Mouse (Mus musculus): Measurements from ENCODE around the gene Rcor3. TPM values are rescaled to one million over a fixed set of nuclear protein-coding genes. Genes with fewer than 3 reads are reported as not detected.

Gene Rcor3
- polyA plus RNA-seq, 1 experiment from 2014 or later = 8.6 TPM

- Histone ChIP-seq H3K9me3 (replicated peaks; ENCODE audit: control insufficient read depth, low read length) (no peaks in the 10 kb centered on the region), H3K27ac (ENCODE audit: low read length) (no peak overlapping the region), H3K36me3 (ENCODE audit: control insufficient read depth, insufficient read depth) (peaks cover 9% of the 10 kb centered on the region), H3K27me3 (ENCODE audit: control insufficient read depth, insufficient read depth, low read depth, low read length) (no peaks in the 10 kb centered on the region), H3K9ac (ENCODE audit: low read depth, low read length) (no peak overlapping the region), H3K4me3 (ENCODE audit: low read depth, low read length) (no peak overlapping the region), H3K4me2 (ENCODE audit: low read depth, low read length) (no peak overlapping the region), H3K4me1 (ENCODE audit: control insufficient read depth, low read depth, low read length) (peaks cover 13% of the 10 kb centered on the region)
- ATAC-seq (ENCODE audit: low read depth) = peak; percentile 52; the same call in 1 of the 2 replicates
- WGBS (ENCODE audit: insufficient replicate concordance) = 69% methylated on average over 1 of the region's 1 CpGs
These were observed 7.7 kb downstream of the Rcor3 start for GRCm38 (mm10) chr1:192130202-192130601.

GRCm38 (mm10) chr1:192128343-192128742 lies 9.5 kb downstream of the Rcor3 start:
- Histone ChIP-seq H3K9ac (ENCODE audit: low read depth, low read length) (no peak overlapping the region), H3K27ac (ENCODE audit: low read length) (no peak overlapping the region), H3K4me1 (ENCODE audit: control insufficient read depth, low read depth, low read length) (peaks cover 13% of the 10 kb centered on the region), H3K4me3 (ENCODE audit: low read depth, low read length) (no peak overlapping the region), H3K36me3 (ENCODE audit: control insufficient read depth, insufficient read depth) (peaks cover 14% of the 10 kb centered on the region), H3K4me2 (ENCODE audit: low read depth, low read length) (no peak overlapping the region), H3K27me3 (ENCODE audit: control insufficient read depth, insufficient read depth, low read depth, low read length) (no peaks in the 10 kb centered on the region), H3K9me3 (replicated peaks; ENCODE audit: control insufficient read depth, low read length) (no peaks in the 10 kb centered on the region)
- WGBS (ENCODE audit: insufficient replicate concordance) = 55% methylated on average over 8 of the region's 8 CpGs
- peak; percentile 35 for ATAC-seq (ENCODE audit: low read depth)

DNA sequence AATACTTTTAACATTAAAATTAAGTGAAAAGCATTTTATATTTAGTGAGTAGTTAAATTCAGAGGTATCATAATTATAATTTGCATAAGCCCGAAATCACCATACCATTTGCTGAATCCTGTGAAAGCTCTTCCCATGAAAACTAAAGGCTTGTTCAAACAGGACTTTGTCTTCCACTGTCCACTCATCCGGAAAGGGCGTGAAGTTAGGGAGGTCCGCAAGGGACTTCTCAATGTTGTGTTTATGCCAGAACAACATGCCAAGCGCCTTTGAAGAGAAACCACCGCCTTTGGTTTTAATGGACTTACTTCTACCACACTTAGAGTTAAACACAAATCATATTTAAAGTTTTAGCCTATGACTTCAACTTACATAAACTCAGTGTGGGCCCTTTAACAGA lies 12.1 kb downstream of the Rcor3 start:
- Histone ChIP-seq H3K4me3 (ENCODE audit: low read depth, low read length) (no peak overlapping the region), H3K27me3 (ENCODE audit: control insufficient read depth, insufficient read depth, low read depth, low read length) (no peaks in the 10 kb centered on the region), H3K27ac (ENCODE audit: low read length) (no peak overlapping the region), H3K4me2 (ENCODE audit: low read depth, low read length) (no peak overlapping the region), H3K4me1 (ENCODE audit: control insufficient read depth, low read depth, low read length) (peaks cover 11% of the 10 kb centered on the region), H3K9ac (ENCODE audit: low read depth, low read length) (no peak overlapping the region), H3K9me3 (replicated peaks; ENCODE audit: control insufficient read depth, low read length) (no peaks in the 10 kb centered on the region), H3K36me3 (ENCODE audit: control insufficient read depth, insufficient read depth) (peaks cover 23% of the 10 kb centered on the region)
- 84% methylated on average over 6 of the region's 6 CpGs for WGBS (ENCODE audit: insufficient replicate concordance)
- peak; percentile 48; the same call in 1 of the 2 replicates for ATAC-seq (ENCODE audit: low read depth)

GRCm38 (mm10) chr1:192116262-192116661 lies 21.6 kb downstream of the Rcor3 start:
- peaks cover 32% of the 10 kb centered on the region for H3K36me3 ChIP-seq (ENCODE audit: control insufficient read depth, insufficient read depth)
- H3K27me3 ChIP-seq (ENCODE audit: control insufficient read depth, insufficient read depth, low read depth, low read length) = no peaks in the 10 kb centered on the region
- no peak overlapping the region for H3K27ac ChIP-seq (ENCODE audit: low read length)
- no peaks in the 10 kb centered on the region for H3K9me3 ChIP-seq (replicated peaks; ENCODE audit: control insufficient read depth, low read length)
- 82% methylated on average over 6 of the region's 6 CpGs for WGBS (ENCODE audit: insufficient replicate concordance)
- H3K4me3 ChIP-seq (ENCODE audit: low read depth, low read length) = no peak overlapping the region
- no peak overlapping the region for H3K9ac ChIP-seq (ENCODE audit: low read depth, low read length)
- H3K4me1 ChIP-seq (ENCODE audit: control insufficient read depth, low read depth, low read length) = peaks cover 11% of the 10 kb centered on the region
- no peak overlapping the region for H3K4me2 ChIP-seq (ENCODE audit: low read depth, low read length)
- ATAC-seq (ENCODE audit: low read depth) = no peak

- no peaks in the 10 kb centered on the region for H3K27me3 ChIP-seq (ENCODE audit: control insufficient read depth, insufficient read depth, low read depth, low read length)
- H3K4me2 ChIP-seq (ENCODE audit: low read depth, low read length) = no peak overlapping the region
- no peak overlapping the region for H3K4me3 ChIP-seq (ENCODE audit: low read depth, low read length)
- WGBS (ENCODE audit: insufficient replicate concordance) = 30% methylated on average over 1 of the region's 1 CpGs
- no peaks in the 10 kb centered on the region for H3K9me3 ChIP-seq (replicated peaks; ENCODE audit: control insufficient read depth, low read length)
- ATAC-seq (ENCODE audit: low read depth) = peak; percentile 87
- H3K36me3 ChIP-seq (ENCODE audit: control insufficient read depth, insufficient read depth) = peaks cover 24% of the 10 kb centered on the region
- H3K27ac ChIP-seq (ENCODE audit: low read length) = no peak overlapping the region
- H3K9ac ChIP-seq (ENCODE audit: low read depth, low read length) = no peak overlapping the region
- peaks cover 11% of the 10 kb centered on the region for H3K4me1 ChIP-seq (ENCODE audit: control insufficient read depth, low read depth, low read length)
These were observed 22.5 kb downstream of the Rcor3 start for GRCm38 (mm10) chr1:192115378-192115777.

DNA sequence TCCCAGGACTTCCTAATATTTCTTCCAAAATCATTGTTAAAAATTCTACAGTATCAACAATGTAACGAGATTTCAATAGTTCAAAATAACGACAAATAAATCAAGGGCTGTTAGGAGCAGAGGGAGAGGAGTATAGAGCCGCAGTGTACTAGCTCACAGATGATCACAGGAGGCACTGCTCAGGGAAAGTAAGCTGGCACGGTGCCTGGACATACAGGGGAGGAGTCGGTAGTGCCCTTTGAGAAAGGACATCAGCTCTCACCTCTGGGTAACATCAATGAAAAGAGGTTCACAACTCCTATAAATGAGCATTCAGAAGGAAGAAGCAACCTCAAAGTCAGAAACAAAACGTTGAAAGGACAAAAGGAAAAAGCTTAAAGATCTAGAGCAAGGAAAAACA lies 28.7 kb downstream of the Rcor3 start:
- H3K27me3 ChIP-seq (ENCODE audit: control insufficient read depth, insufficient read depth, low read depth, low read length) = no peaks in the 10 kb centered on the region
- 57% methylated on average over 6 of the region's 6 CpGs for WGBS (ENCODE audit: insufficient replicate concordance)
- ATAC-seq (ENCODE audit: low read depth) = 0 out of 2 replicates have a peak, but pooled peaks have one; percentile 47
- H3K9ac ChIP-seq (ENCODE audit: low read depth, low read length) = no peak overlapping the region
- H3K4me1 ChIP-seq (ENCODE audit: control insufficient read depth, low read depth, low read length) = peaks cover 7% of the 10 kb centered on the region
- H3K27ac ChIP-seq (ENCODE audit: low read length) = no peak overlapping the region
- H3K4me3 ChIP-seq (ENCODE audit: low read depth, low read length) = no peak overlapping the region
- no peak overlapping the region for H3K4me2 ChIP-seq (ENCODE audit: low read depth, low read length)
- peaks cover 6% of the 10 kb centered on the region for H3K36me3 ChIP-seq (ENCODE audit: control insufficient read depth, insufficient read depth)
- no peaks in the 10 kb centered on the region for H3K9me3 ChIP-seq (replicated peaks; ENCODE audit: control insufficient read depth, low read length)

DNA sequence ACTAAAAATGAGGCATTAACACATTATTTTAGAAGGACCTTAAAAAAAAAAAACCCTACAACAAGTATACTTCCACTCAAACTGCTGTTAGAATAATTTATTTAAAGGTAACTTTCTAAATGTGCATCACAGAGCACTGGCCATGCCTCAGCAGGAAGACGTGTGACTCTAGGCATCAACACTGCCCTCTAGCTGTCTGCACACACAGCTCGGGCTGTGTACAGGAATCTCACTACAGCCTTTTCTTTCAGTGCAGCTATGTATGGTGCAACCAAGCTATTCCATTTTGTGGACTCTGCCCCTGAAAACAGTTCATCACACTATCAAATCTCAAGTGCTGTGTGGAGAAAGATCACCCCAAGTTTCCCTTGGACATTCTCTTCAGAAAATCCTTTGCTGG lies 30.5 kb downstream of the Rcor3 start:
- Histone ChIP-seq H3K9me3 (replicated peaks; ENCODE audit: control insufficient read depth, low read length) (no peaks in the 10 kb centered on the region), H3K4me1 (ENCODE audit: control insufficient read depth, low read depth, low read length) (peaks cover 10% of the 10 kb centered on the region), H3K27ac (ENCODE audit: low read length) (no peak overlapping the region), H3K36me3 (ENCODE audit: control insufficient read depth, insufficient read depth) (peaks cover 4% of the 10 kb centered on the region), H3K27me3 (ENCODE audit: control insufficient read depth, insufficient read depth, low read depth, low read length) (no peaks in the 10 kb centered on the region), H3K4me3 (ENCODE audit: low read depth, low read length) (no peak overlapping the region), H3K4me2 (ENCODE audit: low read depth, low read length) (no peak overlapping the region), H3K9ac (ENCODE audit: low read depth, low read length) (no peak overlapping the region)
- 13% methylated on average over 2 of the region's 2 CpGs for WGBS (ENCODE audit: insufficient replicate concordance)
- ATAC-seq (ENCODE audit: low read depth) = peak; percentile 74

GRCm38 (mm10) chr1:192105902-192106389 lies 31.9 kb downstream of the Rcor3 start:
- no peak overlapping the region for H3K4me3 ChIP-seq (ENCODE audit: low read depth, low read length)
- no peak overlapping the region for H3K9ac ChIP-seq (ENCODE audit: low read depth, low read length)
- WGBS (ENCODE audit: insufficient replicate concordance) = 74% methylated on average over 4 of the region's 4 CpGs
- no peaks in the 10 kb centered on the region for H3K9me3 ChIP-seq (replicated peaks; ENCODE audit: control insufficient read depth, low read length)
- H3K27ac ChIP-seq (ENCODE audit: low read length) = no peak overlapping the region
- no peak overlapping the region for H3K4me2 ChIP-seq (ENCODE audit: low read depth, low read length)
- peaks cover under 1% of the 10 kb centered on the region for H3K36me3 ChIP-seq (ENCODE audit: control insufficient read depth, insufficient read depth)
- no peaks in the 10 kb centered on the region for H3K27me3 ChIP-seq (ENCODE audit: control insufficient read depth, insufficient read depth, low read depth, low read length)
- ATAC-seq (ENCODE audit: low read depth) = no peak
- H3K4me1 ChIP-seq (ENCODE audit: control insufficient read depth, low read depth, low read length) = peaks cover 14% of the 10 kb centered on the region

GRCm38 (mm10) chr1:192104021-192104420 lies 33.8 kb downstream of the Rcor3 start:
- peak; percentile 63 for ATAC-seq (ENCODE audit: low read depth)
- no peaks in the 10 kb centered on the region for H3K27me3 ChIP-seq (ENCODE audit: control insufficient read depth, insufficient read depth, low read depth, low read length)
- H3K4me3 ChIP-seq (ENCODE audit: low read depth, low read length) = no peak overlapping the region
- no peaks in the 10 kb centered on the region for H3K9me3 ChIP-seq (replicated peaks; ENCODE audit: control insufficient read depth, low read length)
- no peak overlapping the region for H3K9ac ChIP-seq (ENCODE audit: low read depth, low read length)
- whole genome bisulfite sequencing (ENCODE audit: insufficient replicate concordance) = 92% methylated on average over 9 of the region's 9 CpGs
- no peak overlapping the region for H3K4me2 ChIP-seq (ENCODE audit: low read depth, low read length)
- H3K36me3 ChIP-seq (ENCODE audit: control insufficient read depth, insufficient read depth) = peaks cover 6% of the 10 kb centered on the region
- peaks cover 12% of the 10 kb centered on the region for H3K4me1 ChIP-seq (ENCODE audit: control insufficient read depth, low read depth, low read length)
- peak overlapping the region; percentile 44 for H3K27ac ChIP-seq (ENCODE audit: low read length)
